Mouse (Mus musculus) embryo, embryonic 11.5 days (tissue): Measurements from ENCODE around the gene Lat.
"Not testable (repeated sequence)": the region's sequence is repeated elsewhere in the genome, so short reads cannot be mapped to it uniquely, and the experiment has no call there.

Source experiments
- DNase-seq: peaks from one replicate; pipeline ENCODE4 v3.0.0-alpha.2; 2012; ENCODE audit warnings: low read depth, low spot score

The Lat gene

DNA sequence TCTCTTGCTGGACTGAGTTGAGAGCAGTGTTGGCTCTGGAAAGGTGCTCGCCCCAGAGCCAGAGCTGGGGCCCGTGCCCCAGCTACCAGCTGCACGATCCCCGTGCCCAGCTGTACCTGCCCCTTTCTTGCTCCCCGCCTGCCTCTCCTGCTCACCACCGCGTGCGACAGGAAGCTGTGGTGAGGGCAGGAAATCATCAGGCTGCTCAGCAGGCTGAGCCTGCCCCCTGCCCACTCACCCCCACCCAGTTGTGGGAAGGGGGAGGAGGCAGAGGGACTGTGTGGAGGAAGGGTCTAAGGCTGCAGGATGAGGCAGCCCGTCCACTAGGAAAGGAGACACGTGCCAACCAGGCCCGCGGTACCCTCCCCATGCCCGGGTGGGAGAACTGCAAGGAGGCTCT lies at the start of gene Lat:
TSS of gene Lat (minus strand) at position 178 of the 400 bp plus-strand sequence.
- no peak for DNase-seq

GRCm38 (mm10) chr7:126418496-126418895 lies 49.1 kb upstream of the Lat start:
- no peak for DNase-seq

GRCm38 (mm10) chr7:126417606-126418005 lies 48.2 kb upstream of the Lat start:
- DNase-seq = no peak

DNA sequence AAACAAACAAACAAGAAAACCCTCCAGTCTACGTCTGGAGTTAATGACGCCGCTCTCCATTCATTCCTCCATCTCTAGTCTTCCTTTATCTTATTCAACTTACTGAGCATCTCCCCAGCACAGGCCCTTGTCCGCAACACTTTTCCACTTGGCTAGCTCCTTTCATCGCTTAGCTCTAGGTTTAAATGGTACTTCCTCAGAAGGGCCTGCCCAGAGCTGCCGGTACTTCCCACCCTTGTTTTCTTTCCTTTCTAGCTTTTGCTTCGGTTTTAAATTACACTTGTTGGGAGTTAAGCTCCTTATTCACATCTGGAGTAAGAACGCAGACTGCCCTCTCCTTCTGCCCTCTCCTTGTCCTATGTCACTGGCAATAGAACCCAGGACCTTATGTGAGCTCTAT lies 47.7 kb upstream of the Lat start:
- DNase-seq = no peak

DNA sequence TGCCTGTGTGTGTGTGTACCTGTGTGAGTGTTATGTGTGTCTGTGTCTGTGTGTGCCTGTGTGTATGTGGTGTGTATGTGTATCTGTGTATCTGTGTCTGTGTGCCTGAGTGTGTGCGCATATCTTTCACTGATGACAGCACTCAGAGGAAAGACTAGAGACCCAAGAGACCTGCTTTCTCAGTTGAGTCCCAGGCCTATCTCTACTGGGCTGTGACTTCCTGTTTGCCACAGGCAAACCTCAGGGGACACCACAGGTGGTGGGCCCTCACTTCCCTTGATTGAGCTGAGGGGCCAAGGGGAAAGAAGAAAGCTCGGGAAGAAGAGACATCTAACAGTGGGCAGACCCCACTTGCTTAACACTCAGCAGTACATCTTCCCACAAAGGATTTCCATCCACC lies 47.2 kb upstream of the Lat start:
- no peak for DNase-seq

- no peak for DNase-seq
Measured at GRCm38 (mm10) chr7:126414725-126415124, 45.4 kb upstream of the Lat start, which contains the start of gene Cd19. Gene Cd19, minus strand, starts transcription at chr7:126414889.

- no peak for DNase-seq
Measured at GRCm38 (mm10) chr7:126411061-126411460, 41.7 kb upstream of the Lat start.

DNA sequence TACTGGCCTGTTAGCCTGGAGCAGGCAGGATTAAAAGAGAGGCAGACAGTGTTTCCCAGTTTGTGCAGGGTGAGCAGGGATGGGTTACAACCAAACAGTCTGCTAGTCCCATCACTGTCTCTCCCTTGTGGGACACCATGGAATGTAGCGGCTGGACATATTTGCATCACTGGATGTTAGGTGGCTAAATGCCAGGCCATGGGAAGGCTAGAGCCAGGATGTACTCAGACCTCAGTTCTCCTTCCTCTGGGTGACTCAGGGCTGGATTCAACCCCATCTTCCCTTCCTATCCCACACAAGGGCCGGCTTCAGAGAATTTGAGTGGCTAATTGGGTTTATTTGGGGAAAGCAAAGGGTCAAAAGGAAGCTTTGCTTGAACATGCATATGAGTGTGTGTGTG lies 39.3 kb upstream of the Lat start:
- no peak for DNase-seq

DNA sequence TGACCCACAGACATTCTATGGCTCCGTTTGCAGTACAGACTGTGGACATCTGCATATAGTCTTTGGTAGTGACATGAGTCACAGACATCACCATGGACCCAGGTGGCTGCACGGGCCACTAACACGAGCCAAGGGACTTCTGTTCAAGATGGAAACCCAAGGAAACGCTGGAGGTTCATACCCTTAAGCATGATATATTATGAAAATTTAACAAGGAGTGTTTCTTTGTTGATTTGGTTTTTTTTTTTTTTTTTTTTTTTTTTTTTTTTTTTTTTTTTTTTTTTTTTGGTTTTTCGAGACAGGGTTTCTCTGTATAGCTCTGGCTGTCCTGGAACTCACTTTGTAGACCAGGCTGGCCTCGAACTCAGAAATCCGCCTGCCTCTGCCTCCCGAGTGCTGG lies 33.1 kb upstream of the Lat start:
- not testable (repeated sequence) for DNase-seq

- peak; percentile 72 for DNase-seq
Measured at GRCm38 (mm10) chr7:126399548-126399947, 30.2 kb upstream of the Lat start.

GRCm38 (mm10) chr7:126397822-126398221 lies 28.5 kb upstream of the Lat start:
- DNase-seq = no peak

DNA sequence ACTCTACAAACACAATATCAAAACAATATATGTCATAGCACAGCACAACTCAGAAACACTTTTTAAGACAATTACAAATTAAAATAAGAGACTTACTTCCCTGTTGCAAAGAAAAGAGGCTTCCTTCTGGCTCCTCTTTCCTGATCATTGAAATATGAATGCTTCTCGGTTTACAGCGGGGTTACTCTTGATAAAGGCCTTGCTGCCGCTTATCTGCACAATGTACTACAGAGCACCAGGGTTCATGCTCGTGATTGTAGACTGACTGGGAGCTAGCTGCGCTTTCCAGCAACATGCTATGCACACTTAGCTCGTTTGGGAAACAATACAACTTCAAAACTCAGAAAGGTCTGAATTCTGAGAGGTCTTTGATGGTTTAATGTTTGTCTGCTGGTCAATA lies 27.9 kb upstream of the Lat start:
- no peak for DNase-seq

DNA sequence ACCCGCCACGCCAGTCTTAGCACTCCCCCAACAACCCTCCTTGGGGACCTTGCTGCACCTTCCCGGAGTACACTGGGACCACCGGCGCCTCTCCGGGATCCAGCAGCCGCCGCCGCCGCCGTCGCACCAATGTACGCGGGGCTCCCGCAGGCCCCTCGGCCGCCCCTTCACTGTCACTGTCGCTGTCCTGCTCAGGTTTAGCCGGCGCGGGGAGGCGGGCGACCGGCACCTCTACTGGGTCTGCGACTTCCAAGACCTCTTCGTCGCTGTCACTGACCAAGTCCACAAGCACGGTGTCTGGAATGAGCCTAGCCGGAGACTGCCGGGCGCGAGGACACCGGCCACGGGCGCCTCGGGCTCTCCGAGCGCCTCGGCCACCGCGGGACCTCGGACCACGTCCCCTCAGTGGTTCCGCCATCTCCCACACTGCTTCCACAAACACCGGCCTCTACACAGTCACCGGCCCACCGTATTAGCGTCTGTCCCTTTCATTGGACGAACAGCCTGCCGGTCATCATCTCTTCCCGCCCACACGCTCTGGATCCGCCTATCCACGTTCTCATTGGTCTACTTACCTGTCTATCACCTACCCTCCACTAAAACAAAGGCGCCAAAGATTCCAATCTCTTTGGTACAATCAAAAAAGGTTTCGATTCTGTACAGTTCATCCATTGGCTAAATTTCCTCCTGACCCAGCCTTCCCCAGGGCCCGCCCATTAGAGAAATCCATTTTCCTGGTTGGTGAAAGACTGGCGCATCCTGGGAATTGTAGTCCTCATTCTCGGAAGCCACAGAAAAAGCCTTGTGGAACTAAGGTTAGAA lies 27.1 kb upstream of the Lat start, which contains the start of gene Nfatc2ip:
TSS of gene Nfatc2ip (minus strand) at position 440 of the 822 bp plus-strand sequence.
- DNase-seq = peak; percentile 96

GRCm38 (mm10) chr7:126392086-126392884 lies 22.9 kb upstream of the Lat start:
- DNase-seq = not testable (repeated sequence)

DNA sequence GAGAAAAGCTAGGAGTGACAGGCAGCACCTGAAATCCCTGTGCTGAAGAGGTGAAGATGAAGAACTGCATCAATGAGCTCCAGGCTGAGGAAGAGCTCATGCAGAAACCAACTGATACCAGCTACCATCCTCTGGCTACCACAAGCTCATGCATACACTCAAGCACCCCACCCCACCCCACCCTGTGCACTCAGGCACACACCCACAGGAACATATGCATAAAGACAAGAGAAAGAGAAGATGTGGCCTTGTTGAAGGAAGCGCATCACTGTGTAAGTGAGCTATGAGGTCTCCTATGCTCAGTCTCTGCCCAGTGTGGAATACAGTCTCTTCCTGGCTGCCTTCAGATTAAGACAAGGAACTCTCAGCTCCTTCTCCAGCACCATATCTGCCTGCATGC lies 18.8 kb upstream of the Lat start:
- DNase-seq = no peak

DNA sequence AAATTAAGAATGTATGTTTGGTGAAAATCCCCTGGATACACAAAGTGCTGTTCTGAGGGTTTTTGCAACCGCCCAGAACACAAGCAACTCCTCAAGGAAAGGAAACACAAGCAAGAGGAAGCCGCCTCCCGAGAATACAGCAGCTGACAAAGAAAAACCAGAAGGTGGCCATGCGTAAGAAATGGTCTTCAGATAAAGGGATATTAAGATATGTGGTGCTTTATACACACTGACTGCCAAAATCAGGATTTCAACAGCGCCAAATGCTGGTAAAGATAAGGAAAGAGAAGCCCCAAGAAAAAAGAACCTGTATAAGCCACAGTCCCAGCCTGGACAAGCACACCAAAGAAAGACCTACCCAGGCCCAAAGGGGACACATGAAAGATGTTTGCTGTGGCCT lies 14.2 kb upstream of the Lat start:
- no peak for DNase-seq

- peak; percentile 92 for DNase-seq
Measured at GRCm38 (mm10) chr7:126377278-126378158, 8.1 kb upstream of the Lat start, which contains the start of gene Spns1. Gene Spns1, minus strand, starts transcription at chr7:126377450.

- DNase-seq = no peak
Measured at GRCm38 (mm10) chr7:126376903-126377277, 7.5 kb upstream of the Lat start.

GRCm38 (mm10) chr7:126375012-126375411 lies 5.6 kb upstream of the Lat start:
- no peak for DNase-seq

- no peak for DNase-seq
Measured at GRCm38 (mm10) chr7:126374526-126374925, 5.2 kb upstream of the Lat start.

GRCm38 (mm10) chr7:126373007-126373406 lies 3.6 kb upstream of the Lat start:
- no peak for DNase-seq

- no peak for DNase-seq
Measured at GRCm38 (mm10) chr7:126368367-126368766, 1.0 kb downstream of the Lat start.
